Mouse (Mus musculus) lung, embryonic 14.5 days (tissue): ENCODE data around the gene Tmem131. TPM values are rescaled to one million over a fixed set of nuclear protein-coding genes. Genes with fewer than 3 reads are reported as not detected.

Experiments
- ATAC-seq: fragments of 200-750 bp; cut with Nextera tagmentation; 2 replicates; pipeline ENCODE4 v1.8.0; 2017; ENCODE audit warnings: mild to moderate bottlenecking, moderate TSS enrichment, moderate library complexity; ENCODE audit not compliant: insufficient read depth
- DNase-seq: peaks from one replicate; pipeline ENCODE4 v3.0.0-alpha.2; 2015
- H3K27ac ChIP-seq: fragments of 300-500 bp; sonication (generic); 2 replicates; pipeline ENCODE4 v1.5.1; 2014; ENCODE audit warnings: low read depth, mild to moderate bottlenecking, moderate library complexity
- H3K27me3 ChIP-seq: fragments of 300-500 bp; sonication (generic); 2 replicates; pipeline ENCODE4 v1.6.1; 2014; ENCODE audit warnings: low read length, control low read depth; ENCODE audit not compliant: insufficient read depth
- H3K36me3 ChIP-seq: fragments of 300-500 bp; sonication (generic); 2 replicates; pipeline ENCODE4 v1.6.1; 2014; ENCODE audit warnings: control low read depth; ENCODE audit not compliant: insufficient read depth
- H3K4me1 ChIP-seq: fragments of 300-500 bp; sonication (generic); 2 replicates; pipeline ENCODE4 v1.6.1; 2014; ENCODE audit warnings: antibody characterized with exemption, control low read depth; ENCODE audit not compliant: insufficient read depth
- H3K4me2 ChIP-seq: fragments of 300-500 bp; sonication (generic); 2 replicates; pipeline ENCODE4 v1.6.1; 2014; ENCODE audit warnings: mild to moderate bottlenecking
- H3K4me3 ChIP-seq: fragments of 300-500 bp; sonication (generic); 2 replicates; pipeline ENCODE4 v1.5.1; 2014; ENCODE audit warnings: low read depth, low read length
- H3K9ac ChIP-seq: fragments of 300-500 bp; sonication (generic); 2 replicates; pipeline ENCODE4 v1.6.1; 2014
- H3K9me3 ChIP-seq: fragments of 300-500 bp; sonication (generic); 2 replicates; pipeline ENCODE4 v1.6.1; 2016; ENCODE audit warnings: low read depth, low read length, control low read depth
- CTCF ChIP-seq: IDR thresholded peaks from 2 replicates; pipeline ENCODE4 v1.5.1; 2016; ENCODE audit warnings: antibody characterized with exemption, low read depth
- WGBS: fragments of 180-500 bp; shearing (Covaris S2); extraction: QIAGEN DNeasy Blood & Tissue Kit; methylation state at CpG from one replicate; pipeline ENCODE4 v1.1.7; 2014; 5-methylcytosine and 5-hydroxymethylcytosine counted together
- polyA plus RNA-seq: library from polyadenylated mRNA; unstranded; fragments of >200 nt; fragmentation: Nextera tagmentation; extraction: Ambion mirVana; gene quantifications from 2 replicates; pipeline ENCODE4 v1.2.1, GENCODE M21; 2014

Tmem131 gene
- polyA plus RNA-seq, 1 experiment from 2014 or later, result 18.4 TPM

- 87% methylated on average over 2 of the region's 2 CpGs for WGBS
- no peak for DNase-seq
- no peak for TF ChIP-seq CTCF
- H3K9me3 ChIP-seq, result no peaks in the 10 kb centered on the region
- H3K4me3 ChIP-seq, result no peak overlapping the region
- H3K27me3 ChIP-seq, result no peaks in the 10 kb centered on the region
- ATAC-seq, result no peak
- H3K27ac ChIP-seq, result no peak overlapping the region
- no peaks in the 10 kb centered on the region for H3K36me3 ChIP-seq
- H3K4me2 ChIP-seq, result no peak overlapping the region
- peaks cover 5% of the 10 kb centered on the region; the same call in 1 of the 2 replicates for H3K4me1 ChIP-seq
- no peak overlapping the region for H3K9ac ChIP-seq
Observed at GRCm38 (mm10) chr1:36929996-36930395, 13.5 kb downstream of the Tmem131 start.

GRCm38 (mm10) chr1:36928357-36929330, 14.8 kb downstream of the Tmem131 start:
- Histone ChIP-seq H3K9ac (no peak overlapping the region), H3K27ac (no peak overlapping the region), H3K36me3 (no peaks in the 10 kb centered on the region), H3K4me2 (no peak overlapping the region), H3K27me3 (no peaks in the 10 kb centered on the region), H3K4me1 (no peaks in the 10 kb centered on the region), H3K4me3 (no peak overlapping the region), H3K9me3 (no peaks in the 10 kb centered on the region)
- WGBS, result 64% methylated on average over 6 of the region's 6 CpGs
- no peak for TF ChIP-seq CTCF
- no peak for DNase-seq
- no peak for ATAC-seq

- 73% methylated on average over 2 of the region's 2 CpGs for WGBS
- ATAC-seq (no peak), DNase-seq (no peak)
- Histone ChIP-seq H3K4me3 (no peak overlapping the region), H3K4me1 (no peaks in the 10 kb centered on the region), H3K9me3 (no peaks in the 10 kb centered on the region), H3K4me2 (no peak overlapping the region), H3K27ac (no peak overlapping the region), H3K9ac (no peak overlapping the region), H3K36me3 (no peaks in the 10 kb centered on the region), H3K27me3 (no peaks in the 10 kb centered on the region)
- no peak for TF ChIP-seq CTCF
Observed at GRCm38 (mm10) chr1:36927569-36927968, 15.9 kb downstream of the Tmem131 start.

- Histone ChIP-seq H3K9ac (no peak overlapping the region), H3K9me3 (no peaks in the 10 kb centered on the region), H3K4me1 (peaks cover 4% of the 10 kb centered on the region; the same call in 1 of the 2 replicates), H3K4me3 (no peak overlapping the region), H3K4me2 (no peak overlapping the region), H3K27me3 (no peaks in the 10 kb centered on the region), H3K27ac (no peak overlapping the region), H3K36me3 (no peaks in the 10 kb centered on the region)
- TF ChIP-seq CTCF, result no peak
- DNase-seq (no peak), ATAC-seq (no peak)
- 84% methylated on average over 6 of the region's 6 CpGs for WGBS
Observed at GRCm38 (mm10) chr1:36926738-36927137, 16.7 kb downstream of the Tmem131 start.

- H3K36me3 ChIP-seq, result no peaks in the 10 kb centered on the region
- peaks cover 8% of the 10 kb centered on the region; the same call in 1 of the 2 replicates for H3K4me1 ChIP-seq
- no peak overlapping the region for H3K4me2 ChIP-seq
- no peak overlapping the region for H3K9ac ChIP-seq
- H3K27ac ChIP-seq, result no peak overlapping the region
- WGBS, result 89% methylated on average over 4 of the region's 4 CpGs
- ATAC-seq, result no peak
- no peaks in the 10 kb centered on the region for H3K27me3 ChIP-seq
- no peak for TF ChIP-seq CTCF
- H3K4me3 ChIP-seq, result no peak overlapping the region
- no peaks in the 10 kb centered on the region for H3K9me3 ChIP-seq
- DNase-seq, result no peak
Observed at GRCm38 (mm10) chr1:36926246-36926645, 17.2 kb downstream of the Tmem131 start.

GRCm38 (mm10) chr1:36925781-36926180, 17.7 kb downstream of the Tmem131 start:
- no peak overlapping the region for H3K9ac ChIP-seq
- H3K4me1 ChIP-seq, result peaks cover 13% of the 10 kb centered on the region; the same call in 1 of the 2 replicates
- no peaks in the 10 kb centered on the region for H3K27me3 ChIP-seq
- H3K36me3 ChIP-seq, result no peaks in the 10 kb centered on the region
- no peak overlapping the region for H3K4me2 ChIP-seq
- DNase-seq, result no peak
- ATAC-seq, result no peak
- no peak for TF ChIP-seq CTCF
- 48% methylated on average over 5 of the region's 5 CpGs for WGBS
- H3K4me3 ChIP-seq, result no peak overlapping the region
- H3K27ac ChIP-seq, result no peak overlapping the region
- no peaks in the 10 kb centered on the region for H3K9me3 ChIP-seq

- DNase-seq (no peak), ATAC-seq (no peak)
- peaks cover 22% of the 10 kb centered on the region for H3K4me1 ChIP-seq
- no peak overlapping the region for H3K4me2 ChIP-seq
- H3K9me3 ChIP-seq, result no peaks in the 10 kb centered on the region
- H3K36me3 ChIP-seq, result no peaks in the 10 kb centered on the region
- no peak for TF ChIP-seq CTCF
- no peaks in the 10 kb centered on the region for H3K27me3 ChIP-seq
- WGBS, result 83% methylated on average over 2 of the region's 2 CpGs
- no peak overlapping the region for H3K9ac ChIP-seq
- H3K4me3 ChIP-seq, result no peak overlapping the region
- no peak overlapping the region for H3K27ac ChIP-seq
Observed at GRCm38 (mm10) chr1:36924853-36925252, 18.6 kb downstream of the Tmem131 start.
